In genomic region chr1:164905047-164905446, GRCm38 (mm10) we compare ENCODE assay signal across 9 mouse cellular contexts. TPM values are rescaled to one million over a fixed set of nuclear protein-coding genes. Genes with fewer than 3 reads are reported as not detected.
DNase-seq lines count a peak whose midpoint lies in the region; ATAC-seq and TF ChIP-seq lines count a peak whose summit lies in the region.
"Had no signal": no experiment of that assay in that cellular context is flagged by ENCODE, and none has a peak within 500 bp of the region (broad histone marks: within the 10 kb centered on the region; RNA-seq: fewer than 3 reads in every experiment).

No protein-coding gene starts in this region.

- TF ChIP-seq POLR2A in testis, adult 2 months (IDR thresholded peaks at IDR 0.05; ENCODE audit: control insufficient read depth, low read depth, low read length) = no peak

- peak; percentile 69; the same call in 1 of the 2 replicates for ATAC-seq in forebrain, embryonic 16.5 days
- peak; percentile 78 for ATAC-seq in hindbrain, embryonic 14.5 days (ENCODE audit: low FRiP score)
- peak; percentile 59 for ATAC-seq in neural tube, embryonic 12.5 days (ENCODE audit: low FRiP score, low read depth)

- DNase-seq in layer of hippocampus, adult 11-12 months (ENCODE audit: low spot score) = peak; percentile 53
- DNase-seq in layer of hippocampus, adult 9-10 months (ENCODE audit: low spot score) = no peak
- peak; percentile 41 for DNase-seq in cerebellum, adult 11 months
- DNase-seq in hindbrain, embryonic 14.5 days (ENCODE audit: low spot score) = peak; percentile 35
- DNase-seq in limb, embryonic 10.5 days (ENCODE audit: low spot score) = peak; percentile 47

- peak; percentile 60; the same call in 1 of the 2 replicates for TF ChIP-seq CTCF in testis, adult 2 months (IDR thresholded peaks at IDR 0.05; ENCODE audit: control insufficient read depth, insufficient read depth, insufficient replicate concordance, low read depth, low read length)

- H3K9ac ChIP-seq in forebrain, embryonic 16.5 days (replicated peaks; ENCODE audit: low read depth, low read length) = no peak overlapping the region
- no peak overlapping the region for H3K9ac ChIP-seq in hindbrain, embryonic 14.5 days
- H3K9ac ChIP-seq in neural tube, embryonic 12.5 days = no peak overlapping the region
- H3K9ac ChIP-seq: stomach, embryonic 15.5 days had no signal

- no peak overlapping the region for H3K4me3 ChIP-seq in forebrain, embryonic 16.5 days (replicated peaks; ENCODE audit: low read length)
- H3K4me3 ChIP-seq in hindbrain, embryonic 14.5 days (replicated peaks; ENCODE audit: low read length) = no peak overlapping the region
- H3K4me3 ChIP-seq in limb, embryonic 10.5 days = no peak overlapping the region
- no peak overlapping the region for H3K4me3 ChIP-seq in neural tube, embryonic 12.5 days
- H3K4me3 ChIP-seq in testis, adult 2 months (ENCODE audit: control insufficient read depth, low read depth, low read length) = no peak overlapping the region
- H3K4me3 ChIP-seq: stomach, embryonic 15.5 days had no signal

- no peak overlapping the region for H3K4me2 ChIP-seq in forebrain, embryonic 16.5 days (ENCODE audit: low read length)
- H3K4me2 ChIP-seq in hindbrain, embryonic 14.5 days (replicated peaks) = no peak overlapping the region
- H3K4me2 ChIP-seq in neural tube, embryonic 12.5 days (replicated peaks) = no peak overlapping the region
- H3K4me2 ChIP-seq: stomach, embryonic 15.5 days had no signal

- H3K9me3 ChIP-seq in forebrain, embryonic 16.5 days (ENCODE audit: control insufficient read depth, low read length) = no peaks in the 10 kb centered on the region
- H3K9me3 ChIP-seq in hindbrain, embryonic 14.5 days (ENCODE audit: control insufficient read depth, low read length) = no peaks in the 10 kb centered on the region
- H3K9me3 ChIP-seq in limb, embryonic 10.5 days (replicated peaks) = no peaks in the 10 kb centered on the region
- H3K9me3 ChIP-seq in neural tube, embryonic 12.5 days = no peaks in the 10 kb centered on the region
- H3K9me3 ChIP-seq: stomach, embryonic 15.5 days had no signal

- no peaks in the 10 kb centered on the region for H3K36me3 ChIP-seq in forebrain, embryonic 16.5 days (ENCODE audit: control insufficient read depth, insufficient read depth)
- no peaks in the 10 kb centered on the region for H3K36me3 ChIP-seq in hindbrain, embryonic 14.5 days (replicated peaks; ENCODE audit: control insufficient read depth, insufficient read depth)
- no peaks in the 10 kb centered on the region for H3K36me3 ChIP-seq in limb, embryonic 10.5 days
- no peaks in the 10 kb centered on the region for H3K36me3 ChIP-seq in neural tube, embryonic 12.5 days
- H3K36me3 ChIP-seq in testis, adult 2 months (ENCODE audit: control insufficient read depth, insufficient read depth, low read length) = no peaks in the 10 kb centered on the region
- H3K36me3 ChIP-seq: stomach, embryonic 15.5 days had no signal

- no peak overlapping the region for H3K27ac ChIP-seq in forebrain, embryonic 16.5 days (ENCODE audit: low read length)
- no peak overlapping the region for H3K27ac ChIP-seq in hindbrain, embryonic 14.5 days
- no peak overlapping the region for H3K27ac ChIP-seq in limb, embryonic 10.5 days
- H3K27ac ChIP-seq in neural tube, embryonic 12.5 days = no peak overlapping the region
- no peak overlapping the region for H3K27ac ChIP-seq in testis, adult 2 months (ENCODE audit: control insufficient read depth, insufficient read depth, low read depth, low read length)
- H3K27ac ChIP-seq: stomach, embryonic 15.5 days had no signal

- WGBS in forebrain, embryonic 16.5 days = 58% methylated on average over 4 of the region's 4 CpGs
- WGBS in hindbrain, embryonic 14.5 days = 56% methylated on average over 4 of the region's 4 CpGs
- 49% methylated on average over 4 of the region's 4 CpGs for WGBS in limb, embryonic 10.5 days
- WGBS in neural tube, embryonic 12.5 days = 54% methylated on average over 4 of the region's 4 CpGs

- H3K4me1 ChIP-seq in forebrain, embryonic 16.5 days (replicated peaks; ENCODE audit: control insufficient read depth, insufficient read depth, low read length) = no peaks in the 10 kb centered on the region
- H3K4me1 ChIP-seq in hindbrain, embryonic 14.5 days (replicated peaks; ENCODE audit: control insufficient read depth, insufficient read depth, low read length) = no peaks in the 10 kb centered on the region
- no peaks in the 10 kb centered on the region for H3K4me1 ChIP-seq in limb, embryonic 10.5 days
- no peaks in the 10 kb centered on the region for H3K4me1 ChIP-seq in neural tube, embryonic 12.5 days
- H3K4me1 ChIP-seq in testis, adult 2 months (ENCODE audit: control insufficient read depth, insufficient read depth, low read length) = peaks cover 2% of the 10 kb centered on the region; the same call in 1 of the 2 replicates
- H3K4me1 ChIP-seq: stomach, embryonic 15.5 days had no signal

- H3K27me3 ChIP-seq in forebrain, embryonic 16.5 days (replicated peaks; ENCODE audit: control insufficient read depth, insufficient read depth, low read length) = no peaks in the 10 kb centered on the region
- no peaks in the 10 kb centered on the region for H3K27me3 ChIP-seq in hindbrain, embryonic 14.5 days (ENCODE audit: control insufficient read depth, insufficient read depth, low read length)
- peaks cover 10% of the 10 kb centered on the region; the same call in 1 of the 2 replicates for H3K27me3 ChIP-seq in limb, embryonic 10.5 days (ENCODE audit: low read depth, poor library complexity, severe bottlenecking)
- no peaks in the 10 kb centered on the region for H3K27me3 ChIP-seq in neural tube, embryonic 12.5 days (replicated peaks)
- no peaks in the 10 kb centered on the region for H3K27me3 ChIP-seq in testis, adult 2 months (ENCODE audit: control insufficient read depth, insufficient read depth, low read length)
- H3K27me3 ChIP-seq: stomach, embryonic 15.5 days had no signal

RNA-seq across cellular contexts. Expression of gene Xcl1, which starts 30.3 kb away (rescaled TPM):
- polyA plus RNA-seq in forebrain, embryonic 16.5 days (2015; fragmentation: Nextera tagmentation; extraction: Ambion mirVana) = not detected in 2 replicates
- polyA plus RNA-seq in hindbrain, embryonic 14.5 days (2014; fragmentation: Nextera tagmentation; extraction: Ambion mirVana) = not detected in 2 replicates
- not detected in 2 replicates for polyA plus RNA-seq in limb, embryonic 10.5 days (2016; fragmentation: Nextera tagmentation; extraction: Ambion mirVana)
- not detected in 2 replicates for polyA plus RNA-seq in neural tube, embryonic 12.5 days (2016; fragmentation: Nextera tagmentation; extraction: Ambion mirVana)
- 0.43 and 0.69 TPM in 2 replicates for polyA plus RNA-seq in testis, adult 2 months (2012; rRNA removed)
- polyA plus RNA-seq: stomach, embryonic 15.5 days had no signal
